Mouse (Mus musculus): ENCODE data around the gene Ilf2.

Ilf2 gene

DNA sequence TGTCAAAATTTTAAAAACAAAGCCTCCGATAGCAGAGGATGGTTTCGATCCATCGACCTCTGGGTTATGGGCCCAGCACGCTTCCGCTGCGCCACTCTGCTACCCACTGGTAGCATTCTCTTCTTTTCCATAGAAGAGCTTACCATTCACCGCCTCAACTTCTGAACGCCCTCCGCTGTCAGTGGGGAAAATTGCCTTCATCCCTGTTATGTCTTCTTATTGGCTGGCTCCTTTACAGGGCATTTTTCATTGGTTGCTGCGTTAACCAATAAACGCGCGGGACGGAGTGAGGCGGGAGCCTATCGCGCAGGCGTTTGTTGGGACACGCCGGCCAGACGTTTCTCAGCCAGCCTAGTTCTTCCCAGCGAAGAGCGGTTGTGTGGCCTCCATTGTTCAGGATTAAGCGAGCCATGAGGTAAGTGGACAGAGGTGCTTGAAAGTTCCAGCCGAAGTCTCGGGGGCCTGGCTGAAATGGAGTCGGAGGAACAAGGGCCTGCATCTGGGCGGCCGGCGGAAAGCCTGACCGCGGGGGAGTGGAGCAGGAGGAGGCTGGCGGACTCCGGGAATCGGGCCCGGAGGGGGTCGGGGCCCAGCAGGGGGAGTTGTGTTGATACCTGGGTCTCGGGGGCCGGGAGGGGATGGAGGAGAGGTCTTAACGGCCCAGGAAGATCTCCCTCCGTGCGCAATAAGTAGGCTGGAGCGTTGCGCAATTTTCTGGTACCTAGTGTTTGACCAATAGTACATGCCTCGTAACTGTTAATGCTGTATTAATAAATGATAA lies at the start of gene Ilf2:
Ilf2 (plus strand) TSS at position 296 of the 781 bp plus-strand sequence.
- in situ Hi-C loops (cut with MboI): no loop called here

DNA sequence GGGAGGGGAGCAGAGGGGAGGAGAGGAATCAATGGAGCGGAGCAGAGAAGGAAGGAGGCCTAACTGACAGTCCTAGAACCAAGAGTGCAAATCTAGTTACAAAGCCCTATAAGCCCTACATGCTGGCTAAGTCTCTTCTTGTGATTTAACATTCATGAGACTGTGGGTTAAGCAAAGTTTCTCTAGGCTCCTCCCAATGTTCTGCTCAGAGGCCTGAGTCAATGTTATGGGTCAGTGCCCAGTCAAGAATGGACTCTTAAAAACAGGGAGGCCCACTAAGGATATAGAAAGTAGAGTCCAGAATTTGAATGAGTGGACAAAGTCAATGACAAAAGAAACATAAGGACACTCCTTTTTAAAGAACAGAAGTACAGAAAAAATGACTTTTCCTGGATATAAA lies 48.4 kb upstream of the Ilf2 start:
- in situ Hi-C loops (cut with MboI): no loop called here

DNA sequence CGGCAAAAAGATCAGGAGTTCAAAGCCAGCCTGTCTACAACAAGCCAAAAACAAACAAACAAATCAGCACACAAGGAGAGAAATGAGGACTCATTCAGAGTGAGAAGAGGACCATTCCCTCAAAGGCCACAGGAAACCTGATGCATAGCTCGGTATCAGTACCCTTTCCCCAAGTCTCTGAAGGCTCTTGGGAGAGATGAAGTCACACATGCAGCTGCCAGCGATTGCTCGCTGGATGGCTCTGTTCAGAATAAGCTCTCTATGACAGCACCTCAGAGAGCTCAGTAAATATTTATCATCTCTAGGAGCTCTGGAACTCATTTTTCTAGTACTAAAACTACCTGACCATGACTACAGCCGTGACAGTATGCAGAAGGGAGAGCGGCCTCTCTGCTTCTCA lies 47.7 kb upstream of the Ilf2 start:
- in situ Hi-C loops (cut with MboI): no loop called here

- in situ Hi-C loops (cut with MboI): no loop called here
Measured at GRCm38 (mm10) chr3:90429576-90429975, 46.4 kb upstream of the Ilf2 start.

DNA sequence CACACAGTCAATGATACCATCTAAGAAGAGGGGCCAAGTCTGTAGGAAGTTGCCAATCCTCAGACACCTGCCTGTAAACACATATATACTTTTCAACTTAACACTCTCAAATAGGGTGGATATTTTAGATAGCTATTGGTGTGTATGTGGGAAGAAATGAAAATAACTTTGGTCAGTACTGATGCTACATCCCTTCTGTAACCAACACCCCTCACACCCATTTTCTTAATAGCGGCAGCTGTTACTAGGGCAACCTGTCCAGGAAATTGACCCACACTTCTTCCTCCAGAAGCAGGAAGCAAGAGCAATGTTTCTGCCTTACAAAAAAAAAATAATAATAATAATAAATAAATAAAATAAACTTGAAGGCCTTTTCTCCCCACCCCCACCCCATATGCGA lies 43.6 kb upstream of the Ilf2 start:
- in situ Hi-C loops (cut with MboI): no loop called here

- in situ Hi-C loops (cut with MboI): no loop called here
Measured at GRCm38 (mm10) chr3:90432811-90433219, 43.1 kb upstream of the Ilf2 start.

GRCm38 (mm10) chr3:90433381-90434020 lies 42.4 kb upstream of the Ilf2 start, which contains the start of gene Ints3:
Gene Ints3 (minus strand): TSS chr3:90433622.
- in situ Hi-C loops (cut with MboI): no loop called here

- in situ Hi-C loops (cut with MboI): no loop called here
Measured at GRCm38 (mm10) chr3:90434073-90434730, 41.7 kb upstream of the Ilf2 start.

DNA sequence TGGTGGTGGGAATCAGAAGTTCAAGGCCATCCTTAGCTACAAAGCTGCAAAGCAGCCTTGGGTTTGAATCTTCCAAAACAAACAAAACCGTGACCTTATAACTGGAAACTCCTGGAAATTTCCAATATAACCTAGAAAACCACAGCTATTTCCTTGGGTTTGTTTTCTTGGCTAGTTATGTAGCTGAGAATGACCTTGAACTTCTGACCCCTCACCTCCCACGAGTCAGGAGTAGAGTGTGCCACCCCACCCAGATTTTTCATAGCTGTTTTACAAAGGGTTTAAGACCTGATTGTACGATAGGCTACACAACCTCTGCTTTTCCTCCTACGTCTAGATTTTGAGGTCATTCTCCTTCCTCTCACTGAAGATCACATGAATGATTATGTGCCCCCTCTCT lies 38.8 kb upstream of the Ilf2 start:
- in situ Hi-C loops (cut with MboI): no loop called here

DNA sequence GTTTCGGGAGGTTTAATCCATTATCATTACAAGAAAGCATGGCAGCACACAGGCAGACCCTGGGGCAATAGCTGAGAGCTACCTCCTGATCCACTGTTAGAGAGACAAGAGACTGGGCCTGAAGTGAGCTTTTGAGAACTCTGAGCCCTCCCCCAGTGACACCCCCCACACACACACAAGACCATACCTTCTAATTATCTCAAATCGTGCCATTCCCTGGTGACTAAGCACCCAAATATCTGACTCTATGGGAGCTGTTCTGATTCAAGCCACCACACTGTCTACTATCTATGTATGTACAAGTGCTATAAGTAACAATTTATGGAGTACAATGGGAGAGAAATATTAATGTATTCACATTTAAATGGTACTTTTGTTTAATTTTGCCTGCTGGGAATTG lies 35.2 kb upstream of the Ilf2 start:
- in situ Hi-C loops (cut with MboI): no loop called here

DNA sequence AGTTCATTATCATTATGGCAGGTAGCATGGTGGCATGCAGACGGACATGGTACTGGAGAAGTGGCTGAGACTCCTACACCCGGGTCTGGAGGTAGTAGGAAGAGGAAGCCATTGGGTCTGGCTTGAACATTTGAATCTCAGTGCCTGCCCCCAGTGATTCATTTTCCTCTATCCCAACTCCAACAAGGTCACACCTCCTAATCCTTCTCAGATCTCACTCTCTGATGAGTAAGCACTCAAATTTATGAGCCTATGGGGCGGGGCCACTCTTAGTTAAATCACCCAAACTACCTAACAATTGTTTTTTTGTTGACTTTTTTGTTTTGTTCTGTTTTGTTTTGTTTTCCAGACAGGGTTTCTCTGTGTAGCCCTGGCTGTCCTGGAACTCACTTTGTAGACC lies 31.9 kb upstream of the Ilf2 start:
- in situ Hi-C loops (cut with MboI): no loop called here

GRCm38 (mm10) chr3:90445417-90446200 lies 30.3 kb upstream of the Ilf2 start:
- in situ Hi-C loops (cut with MboI): no loop called here

GRCm38 (mm10) chr3:90446389-90447122 lies 29.4 kb upstream of the Ilf2 start:
- in situ Hi-C loops (cut with MboI): no loop called here

- in situ Hi-C loops (cut with MboI): no loop called here
Measured at GRCm38 (mm10) chr3:90447123-90447494, 28.8 kb upstream of the Ilf2 start.

GRCm38 (mm10) chr3:90448626-90449025 lies 27.3 kb upstream of the Ilf2 start:
- in situ Hi-C loops (cut with MboI): no loop called here

DNA sequence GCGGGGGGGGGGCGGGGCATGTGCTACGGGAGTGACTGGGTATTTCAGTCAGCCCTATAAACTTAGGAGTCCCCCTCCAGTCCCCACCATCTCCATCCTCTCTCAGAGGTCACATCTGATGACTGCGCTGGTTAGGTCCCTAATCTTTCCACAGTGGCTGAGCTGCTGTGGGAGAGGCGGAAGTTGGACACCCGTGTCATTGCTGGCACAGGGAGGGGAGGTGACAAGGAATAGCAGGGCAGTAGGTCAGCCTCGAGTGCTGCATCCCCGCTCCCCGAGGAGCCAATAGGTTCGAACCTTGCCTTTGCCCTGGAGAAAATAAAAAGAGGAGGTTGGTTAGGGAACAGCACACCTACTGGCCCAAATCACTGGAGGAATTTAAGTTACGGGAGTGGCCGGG lies 25.1 kb upstream of the Ilf2 start:
- in situ Hi-C loops (cut with MboI): no loop called here

DNA sequence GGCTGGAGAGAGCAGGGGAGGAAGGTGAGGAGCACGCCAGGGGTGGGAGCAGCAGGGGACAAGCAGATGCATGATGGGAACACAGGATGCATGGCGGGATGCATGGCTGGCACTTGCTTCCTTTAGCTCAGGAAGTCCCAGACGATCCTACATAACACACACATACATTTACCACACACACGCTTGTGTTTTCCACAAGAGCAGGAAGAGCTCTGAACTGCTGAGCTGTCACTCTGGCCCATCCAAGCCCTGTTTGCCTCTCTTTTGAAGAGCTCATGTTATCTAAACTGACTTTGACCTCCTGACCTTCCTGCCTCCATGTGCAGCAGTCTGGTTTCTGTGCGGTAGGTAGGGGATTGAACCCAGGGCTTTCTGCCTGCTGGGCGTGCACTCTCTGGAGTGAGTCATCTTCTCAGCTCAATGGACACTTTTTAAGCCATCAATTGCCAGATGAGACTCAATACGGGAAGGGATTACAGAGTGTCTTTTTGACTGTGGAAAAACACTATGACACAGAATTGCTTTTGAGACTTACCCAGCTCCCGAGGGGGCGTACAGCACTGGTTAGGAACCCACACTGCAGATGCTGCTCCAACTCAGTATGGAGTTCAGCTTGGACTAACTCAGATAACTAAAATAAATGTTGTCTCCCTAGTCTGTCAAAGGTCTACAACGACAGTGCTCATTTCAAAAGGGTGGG lies 24.4 kb upstream of the Ilf2 start:
- in situ Hi-C loops (cut with MboI): no loop called here

- in situ Hi-C loops (cut with MboI): no loop called here
Measured at GRCm38 (mm10) chr3:90454931-90455330, 21.0 kb upstream of the Ilf2 start.

- in situ Hi-C loops (cut with MboI): no loop called here
Measured at GRCm38 (mm10) chr3:90459727-90460126, 16.2 kb upstream of the Ilf2 start.

DNA sequence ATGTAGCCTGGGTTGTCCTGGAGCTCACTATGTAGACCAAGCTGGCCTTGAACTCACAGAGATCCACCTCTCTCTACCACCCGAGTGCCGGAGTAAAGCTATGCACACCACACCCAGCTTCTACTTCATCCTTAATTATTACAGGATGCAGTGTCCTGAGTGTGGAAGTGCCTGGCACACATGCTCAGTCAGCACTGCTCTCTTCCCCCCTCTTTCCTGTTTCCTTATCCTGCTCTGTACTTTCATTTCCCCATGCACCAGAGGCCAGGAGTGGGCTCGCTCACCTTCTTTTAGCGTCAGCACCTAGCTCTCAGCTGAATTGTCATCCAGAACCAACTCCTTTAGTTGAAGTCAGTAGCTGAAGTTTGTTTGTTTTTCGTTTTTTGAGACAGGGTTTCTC lies 15.6 kb upstream of the Ilf2 start:
- in situ Hi-C loops (cut with MboI): no loop called here

- in situ Hi-C loops (cut with MboI): no loop called here
Measured at GRCm38 (mm10) chr3:90461935-90462334, 14.0 kb upstream of the Ilf2 start.
